Mouse (Mus musculus): Measurements from ENCODE around the gene Fbxw4.

The Fbxw4 gene

GRCm38 (mm10) chr19:45542061-45542460, 118.1 kb downstream of the Fbxw4 start:
- intact Hi-C loops (cut with DNase I), result loop anchor here (5.0 kb wide), 2 partner anchors 50 to 95 kb away; no protein-coding TSS in a partner anchor

- intact Hi-C loops (cut with DNase I), result loop anchor here (5.0 kb wide), 2 partner anchors 49 to 94 kb away; no protein-coding TSS in a partner anchor
Observed at GRCm38 (mm10) chr19:45541409-45542041, 118.6 kb downstream of the Fbxw4 start.

GRCm38 (mm10) chr19:45540657-45541408, 119.3 kb downstream of the Fbxw4 start:
- intact Hi-C loops (cut with DNase I), result loop anchor here (5.0 kb wide), 2 partner anchors 49 to 94 kb away; no protein-coding TSS in a partner anchor

GRCm38 (mm10) chr19:45537505-45537904, 122.6 kb downstream of the Fbxw4 start:
- intact Hi-C loops (cut with DNase I), result no loop called here

- intact Hi-C loops (cut with DNase I), result no loop called here
Observed at GRCm38 (mm10) chr19:45535929-45536328, 124.2 kb downstream of the Fbxw4 start.

- intact Hi-C loops (cut with DNase I), result no loop called here
Observed at GRCm38 (mm10) chr19:45535214-45535735, 124.8 kb downstream of the Fbxw4 start.

GRCm38 (mm10) chr19:45533617-45534016, 126.5 kb downstream of the Fbxw4 start:
- intact Hi-C loops (cut with DNase I), result no loop called here

GRCm38 (mm10) chr19:45531554-45531953, 128.6 kb downstream of the Fbxw4 start:
- intact Hi-C loops (cut with DNase I), result no loop called here

GRCm38 (mm10) chr19:45530200-45530995, 129.7 kb downstream of the Fbxw4 start:
- intact Hi-C loops (cut with DNase I), result no loop called here

GRCm38 (mm10) chr19:45529294-45529693, 130.8 kb downstream of the Fbxw4 start:
- intact Hi-C loops (cut with DNase I), result no loop called here
